Mouse (Mus musculus) myocyte (in vitro differentiated cells): ENCODE measurements at regions not wholly inside any gene's neighbourhood (a gene's known extent, or its start where the extent isn't known, plus 50 kb on each side); places are given as distances from the start of the nearest gene placed in this dataset.

ENCODE experiments used
- H3K27me3 ChIP-seq: one replicate; pipeline ENCODE4 v1.6.1; 2011; ENCODE audit not compliant: control insufficient read depth, insufficient read depth, insufficient read length
- H3K36me3 ChIP-seq: one replicate; pipeline ENCODE4 v1.6.1; 2011; ENCODE audit not compliant: control insufficient read depth, insufficient read depth
- H3K4me2 ChIP-seq: one replicate; pipeline ENCODE4 v1.6.1; 2011; ENCODE audit warnings: low read depth, control low read depth
- H3K4me3 ChIP-seq: one replicate; pipeline ENCODE4 v1.5.1; 2011; ENCODE audit warnings: mild to moderate bottlenecking, control low read depth, moderate library complexity
- H3K79me2 ChIP-seq: one replicate; pipeline ENCODE4 v1.6.1; 2011; ENCODE audit not compliant: control insufficient read depth, insufficient read depth
- H3ac ChIP-seq: one replicate; pipeline ENCODE4 v1.6.1; 2011; ENCODE audit not compliant: control insufficient read depth, insufficient read length
- CEBPB ChIP-seq: IDR thresholded peaks from 2 replicates; pipeline ENCODE4 v1.6.1; 2011; ENCODE audit warnings: mild to moderate bottlenecking, moderate library complexity; ENCODE audit not compliant: poor library complexity, insufficient read depth, severe bottlenecking
- E2F4 ChIP-seq: IDR thresholded peaks from one replicate; pipeline ENCODE4 v1.6.1; 2011; ENCODE audit warnings: mild to moderate bottlenecking, control low read depth, moderate library complexity; ENCODE audit not compliant: insufficient read depth
- MAX ChIP-seq: IDR thresholded peaks from one replicate; pipeline ENCODE4 v1.6.1; 2011; ENCODE audit warnings: low read depth, mild to moderate bottlenecking, control low read depth
- MYOD1 ChIP-seq, 3 experiments: IDR thresholded peaks; one replicate each; pipeline ENCODE4 v1.6.1; 2011; ENCODE audit warnings: control low read depth in 2 of 3, low read depth in 2 of 3, mild to moderate bottlenecking in 2 of 3, moderate library complexity in 1 of 3; ENCODE audit not compliant: insufficient read length in 2 of 3, control insufficient read depth in 1 of 3
- MYOG ChIP-seq, 3 experiments: IDR thresholded peaks; one replicate each; pipeline ENCODE4 v1.6.1; 2011; ENCODE audit warnings: control low read depth in 2 of 3, low read depth in 2 of 3, mild to moderate bottlenecking in 2 of 3; ENCODE audit not compliant: insufficient read length in 2 of 3, control insufficient read depth in 1 of 3, insufficient read depth in 1 of 3
- POLR2A ChIP-seq: IDR thresholded peaks from one replicate; pipeline ENCODE4 v1.6.1; 2011; ENCODE audit warnings: low read depth, mild to moderate bottlenecking, control low read depth, moderate library complexity; ENCODE audit not compliant: insufficient read length
- POLR2AphosphoS2 ChIP-seq: IDR thresholded peaks from one replicate; pipeline ENCODE4 v1.6.1; 2011; ENCODE audit warnings: low read depth, control low read depth; ENCODE audit not compliant: insufficient read length
- REST ChIP-seq: IDR thresholded peaks from one replicate; pipeline ENCODE4 v1.6.1; 2011; ENCODE audit warnings: mild to moderate bottlenecking, control low read depth, moderate library complexity; ENCODE audit not compliant: insufficient read depth, insufficient read length
- SRF ChIP-seq: IDR thresholded peaks from one replicate; pipeline ENCODE4 v1.6.1; 2011; ENCODE audit warnings: low read depth; ENCODE audit not compliant: control insufficient read depth, insufficient read length
- TCF12 ChIP-seq: IDR thresholded peaks from one replicate; pipeline ENCODE4 v1.6.1; 2011; ENCODE audit warnings: mild to moderate bottlenecking, control low read depth; ENCODE audit not compliant: poor library complexity, insufficient read depth, severe bottlenecking
- TCF3 ChIP-seq: IDR thresholded peaks from one replicate; pipeline ENCODE4 v1.6.1; 2011; ENCODE audit warnings: low read depth, control low read depth; ENCODE audit not compliant: insufficient read length
- USF1 ChIP-seq: IDR thresholded peaks from one replicate; pipeline ENCODE4 v1.6.1; 2011; ENCODE audit warnings: low read depth, mild to moderate bottlenecking, control low read depth, moderate library complexity

DNA sequence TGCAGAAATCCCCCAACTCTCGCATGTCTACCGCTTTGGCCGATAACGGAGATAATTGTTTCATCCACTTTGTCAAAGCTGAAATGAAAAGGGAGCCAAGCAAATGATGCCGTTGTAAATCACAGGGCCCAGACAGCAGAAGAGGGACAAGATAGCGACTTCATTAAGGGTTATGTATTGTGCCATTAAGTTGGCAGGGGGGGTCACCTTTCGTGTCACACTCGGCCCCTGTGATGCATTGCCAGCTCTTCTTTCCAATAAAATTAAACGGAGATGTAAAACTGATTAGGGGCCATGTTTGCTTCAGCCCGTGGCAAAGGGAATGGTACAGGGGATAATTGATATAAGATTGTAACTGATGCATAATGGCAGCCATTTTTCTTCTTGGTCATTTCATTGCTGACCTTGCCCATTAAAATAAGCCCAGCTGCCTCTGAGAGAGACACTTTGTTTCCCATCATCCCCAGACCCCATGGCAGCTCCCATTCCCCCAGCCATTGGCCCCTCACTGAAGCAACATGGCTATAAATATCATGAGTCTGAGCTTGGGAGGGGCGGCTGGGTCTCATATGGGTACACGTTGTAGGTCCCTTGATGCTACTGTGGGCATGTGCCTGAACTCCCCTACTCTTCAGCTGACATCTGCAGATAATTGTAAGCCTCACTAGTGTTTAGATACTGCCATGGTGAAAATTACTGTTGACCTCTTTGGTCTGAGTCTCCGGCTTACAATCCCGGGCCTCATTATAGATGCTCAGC, 313.0 kb downstream of the Gm45692 start:
- H3K4me2 ChIP-seq = no peak overlapping the region
- no peaks in the 10 kb centered on the region for H3K27me3 ChIP-seq
- H3K79me2 ChIP-seq = no peaks in the 10 kb centered on the region
- no peak overlapping the region for H3ac ChIP-seq
- no peak overlapping the region for H3K4me3 ChIP-seq
- H3K36me3 ChIP-seq = no peaks in the 10 kb centered on the region
- no peak for TF ChIP-seq POLR2AphosphoS2
- TF ChIP-seq MYOG (IDR thresholded peaks at IDR 0.05; ENCODE audit: control insufficient read depth in 1 of 3, insufficient read depth in 1 of 3, insufficient read length in 2 of 3, low read depth in 2 of 3) = no peak
- no peak for TF ChIP-seq MAX
- no peak for TF ChIP-seq TCF12
- TF ChIP-seq USF1 = no peak

GRCm38 (mm10) chr8:26436236-26436635, 316.9 kb downstream of the Gm45692 start:
- no peak overlapping the region for H3ac ChIP-seq
- no peaks in the 10 kb centered on the region for H3K79me2 ChIP-seq
- no peaks in the 10 kb centered on the region for H3K36me3 ChIP-seq
- H3K4me3 ChIP-seq = no peak overlapping the region
- no peaks in the 10 kb centered on the region for H3K27me3 ChIP-seq
- H3K4me2 ChIP-seq = no peak overlapping the region
- TF ChIP-seq POLR2A = no peak
- TF ChIP-seq MYOD1 (IDR thresholded peaks at IDR 0.05; ENCODE audit: control insufficient read depth in 1 of 3, insufficient read length in 2 of 3, low read depth in 2 of 3) = no peak
- TF ChIP-seq MYOG (IDR thresholded peaks at IDR 0.05; ENCODE audit: control insufficient read depth in 1 of 3, insufficient read depth in 1 of 3, insufficient read length in 2 of 3, low read depth in 2 of 3) = no peak
- TF ChIP-seq POLR2AphosphoS2 = no peak
- no peak for TF ChIP-seq SRF

- TF ChIP-seq MYOD1 (IDR thresholded peaks at IDR 0.05; ENCODE audit: control insufficient read depth in 1 of 3, insufficient read length in 2 of 3, low read depth in 2 of 3) (no peak), POLR2AphosphoS2 (no peak), USF1 (no peak), SRF (no peak), TCF3 (no peak), POLR2A (no peak), CEBPB (no peak)
These were observed 318.2 kb downstream of the Gm45692 start for GRCm38 (mm10) chr8:26437571-26437970.

GRCm38 (mm10) chr8:26438246-26438862, 319.0 kb downstream of the Gm45692 start:
- Histone ChIP-seq H3K27me3 (no peaks in the 10 kb centered on the region), H3K36me3 (no peaks in the 10 kb centered on the region), H3K4me2 (no peak overlapping the region), H3ac (no peak overlapping the region), H3K4me3 (no peak overlapping the region), H3K79me2 (no peaks in the 10 kb centered on the region)
- TF ChIP-seq TCF3 (no peak), POLR2AphosphoS2 (no peak), POLR2A (no peak), E2F4 (no peak), CEBPB (no peak), MAX (no peak), MYOD1 (IDR thresholded peaks at IDR 0.05; ENCODE audit: control insufficient read depth in 1 of 3, insufficient read length in 2 of 3, low read depth in 2 of 3) (no peak), REST (no peak), USF1 (no peak), MYOG (IDR thresholded peaks at IDR 0.05; ENCODE audit: control insufficient read depth in 1 of 3, insufficient read depth in 1 of 3, insufficient read length in 2 of 3, low read depth in 2 of 3) (no peak), SRF (no peak), TCF12 (no peak)

More at GRCm38 (mm10) chr8:26437571-26437970, 318.2 kb downstream of the Gm45692 start:
- no peaks in the 10 kb centered on the region for H3K36me3 ChIP-seq
- no peaks in the 10 kb centered on the region for H3K27me3 ChIP-seq
- no peak overlapping the region for H3K4me2 ChIP-seq
- H3K4me3 ChIP-seq = no peak overlapping the region
- H3K79me2 ChIP-seq = no peaks in the 10 kb centered on the region
- H3ac ChIP-seq = no peak overlapping the region

DNA sequence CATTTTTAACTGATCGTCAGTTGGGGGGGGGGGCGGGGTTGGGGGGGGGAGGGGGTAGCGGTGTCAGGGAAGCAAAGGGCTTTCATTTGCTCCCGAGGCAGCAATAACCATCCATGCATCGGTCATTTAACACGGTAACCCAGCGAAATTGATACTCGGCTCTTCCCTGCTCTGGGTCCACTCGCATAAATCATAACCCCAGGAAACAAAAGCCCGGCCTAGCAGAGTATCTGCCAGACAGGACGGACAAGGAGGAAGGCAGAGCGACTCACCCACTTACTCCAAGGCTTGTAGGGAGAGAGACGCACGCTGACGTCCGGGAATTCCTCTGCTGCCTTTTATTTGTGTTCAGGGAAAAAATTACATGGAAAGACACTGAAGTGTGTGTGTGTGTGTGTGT, 319.5 kb downstream of the Gm45692 start:
- no peak overlapping the region for H3ac ChIP-seq
- H3K79me2 ChIP-seq = no peaks in the 10 kb centered on the region
- H3K4me3 ChIP-seq = no peak overlapping the region
- no peak overlapping the region for H3K4me2 ChIP-seq
- no peaks in the 10 kb centered on the region for H3K36me3 ChIP-seq
- H3K27me3 ChIP-seq = no peaks in the 10 kb centered on the region
- TF ChIP-seq CEBPB (no peak), E2F4 (no peak), USF1 (no peak), TCF12 (no peak), MYOG (IDR thresholded peaks at IDR 0.05; ENCODE audit: control insufficient read depth in 1 of 3, insufficient read depth in 1 of 3, insufficient read length in 2 of 3, low read depth in 2 of 3) (no peak), SRF (no peak), POLR2AphosphoS2 (no peak), TCF3 (no peak), REST (no peak), POLR2A (no peak), MYOD1 (IDR thresholded peaks at IDR 0.05; ENCODE audit: control insufficient read depth in 1 of 3, insufficient read length in 2 of 3, low read depth in 2 of 3) (no peak), MAX (no peak)
